Mouse (Mus musculus) liver, embryonic 11.5 days (tissue): ENCODE measurements at regions not wholly inside any gene's neighbourhood (a gene's known extent, or its start where the extent isn't known, plus 50 kb on each side); places are given as distances from the start of the nearest gene placed in this dataset.

Source experiments
- ATAC-seq: fragments of 200-750 bp; cut with Nextera tagmentation; replicated peaks from 2 replicates; pipeline ENCODE4 v1.8.0; 2017; ENCODE audit warnings: moderate number of reproducible peaks, mild to moderate bottlenecking, moderate TSS enrichment, moderate library complexity; ENCODE audit not compliant: low FRiP score
- DNase-seq: peaks from one replicate; pipeline ENCODE4 v3.0.0-alpha.2; 2017; ENCODE audit warnings: low spot score
- H3K27ac ChIP-seq: fragments of 300-500 bp; sonication (generic); 2 replicates; pipeline ENCODE4 v1.5.1; 2014; ENCODE audit warnings: mild to moderate bottlenecking, low read depth, low read length, control low read depth
- H3K27me3 ChIP-seq: fragments of 300-500 bp; sonication (generic); replicated peaks from 2 replicates; pipeline ENCODE4 v1.6.1; 2014; ENCODE audit warnings: low read length, mixed read lengths; ENCODE audit not compliant: control insufficient read depth, insufficient read depth
- H3K36me3 ChIP-seq: fragments of 300-500 bp; sonication (generic); 2 replicates; pipeline ENCODE4 v1.6.1; 2014; ENCODE audit warnings: mild to moderate bottlenecking, low read length, moderate library complexity, mixed read lengths; ENCODE audit not compliant: control insufficient read depth, insufficient read depth
- H3K4me1 ChIP-seq: fragments of 300-500 bp; sonication (generic); replicated peaks from 2 replicates; pipeline ENCODE4 v1.6.1; 2014; ENCODE audit warnings: low read length, mixed read lengths; ENCODE audit not compliant: control insufficient read depth, insufficient read depth
- H3K4me2 ChIP-seq: fragments of 300-500 bp; sonication (generic); 2 replicates; pipeline ENCODE4 v1.6.1; 2014; ENCODE audit warnings: mild to moderate bottlenecking, control low read depth, moderate library complexity
- H3K4me3 ChIP-seq: fragments of 300-500 bp; sonication (generic); 2 replicates; pipeline ENCODE4 v1.5.1; 2014; ENCODE audit warnings: low read depth, low read length, control low read depth
- H3K9ac ChIP-seq: fragments of 300-500 bp; sonication (generic); 2 replicates; pipeline ENCODE4 v1.6.1; 2014; ENCODE audit warnings: low read depth, low read length, control low read depth
- H3K9me3 ChIP-seq: fragments of 300-500 bp; sonication (generic); 2 replicates; pipeline ENCODE4 v1.6.1; 2016; ENCODE audit warnings: low read length, inconsistent platforms, mixed read lengths; ENCODE audit not compliant: control insufficient read depth
- WGBS: fragments of 180-500 bp; shearing (Covaris S2); extraction: QIAGEN DNeasy Blood & Tissue Kit; methylation state at CpG from one replicate; pipeline ENCODE4 v1.1.7; 2014; 5-methylcytosine and 5-hydroxymethylcytosine counted together

DNA sequence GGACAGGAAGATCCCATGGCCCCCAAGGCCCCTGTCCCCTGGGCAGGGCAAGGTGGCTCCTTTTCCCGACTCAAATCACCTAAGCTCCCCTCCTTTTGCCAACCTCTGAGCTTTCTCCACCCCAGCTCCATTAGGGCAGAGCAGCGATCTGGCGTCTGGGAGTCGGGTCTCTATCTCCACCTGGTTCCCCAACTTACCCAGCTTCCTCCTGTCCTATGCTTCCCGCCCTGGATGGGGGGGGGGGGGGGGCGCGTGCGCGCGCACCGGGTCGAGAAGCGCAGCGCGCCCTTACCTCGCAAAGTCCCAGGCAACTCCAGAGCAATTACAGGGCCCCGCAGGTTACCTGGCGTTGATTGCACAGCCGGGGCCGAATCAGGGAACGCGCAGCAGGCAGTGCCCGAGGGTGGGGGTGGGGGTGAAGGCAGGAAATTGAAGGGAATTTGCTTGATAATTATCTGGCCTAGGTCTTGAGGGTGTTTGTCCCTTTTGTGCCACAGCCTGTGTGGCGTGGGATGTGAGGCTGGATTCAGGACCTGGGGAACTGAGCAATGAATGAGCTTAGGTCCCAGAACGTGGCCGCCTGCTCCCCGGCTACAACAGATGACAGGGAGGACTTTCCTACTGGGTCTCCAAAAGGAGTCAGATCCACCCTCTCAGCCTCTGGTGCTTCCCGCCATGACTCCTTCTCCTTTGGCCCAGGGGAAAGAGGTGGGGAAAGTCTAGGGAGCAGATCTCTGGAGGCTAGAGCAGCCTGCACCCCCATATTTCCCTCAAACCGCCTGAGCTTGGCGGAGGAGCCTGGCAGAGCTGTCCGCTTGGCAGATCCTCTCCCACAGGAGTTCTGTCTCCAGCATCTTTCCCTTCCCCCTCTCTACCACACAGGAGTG lies 161.7 kb upstream of the Cadm1 start:
- Histone ChIP-seq H3K27me3 (peaks cover 22% of the 10 kb centered on the region), H3K36me3 (no peaks in the 10 kb centered on the region), H3K9ac (no peak overlapping the region), H3K4me3 (peak overlapping the region; percentile 22), H3K4me2 (peak overlapping the region; percentile 55), H3K9me3 (no peaks in the 10 kb centered on the region), H3K27ac (no peak overlapping the region), H3K4me1 (no peaks in the 10 kb centered on the region)
- no peak for DNase-seq
- 6% methylated on average over 31 of the region's 31 CpGs for WGBS
- ATAC-seq, result no peak

DNA sequence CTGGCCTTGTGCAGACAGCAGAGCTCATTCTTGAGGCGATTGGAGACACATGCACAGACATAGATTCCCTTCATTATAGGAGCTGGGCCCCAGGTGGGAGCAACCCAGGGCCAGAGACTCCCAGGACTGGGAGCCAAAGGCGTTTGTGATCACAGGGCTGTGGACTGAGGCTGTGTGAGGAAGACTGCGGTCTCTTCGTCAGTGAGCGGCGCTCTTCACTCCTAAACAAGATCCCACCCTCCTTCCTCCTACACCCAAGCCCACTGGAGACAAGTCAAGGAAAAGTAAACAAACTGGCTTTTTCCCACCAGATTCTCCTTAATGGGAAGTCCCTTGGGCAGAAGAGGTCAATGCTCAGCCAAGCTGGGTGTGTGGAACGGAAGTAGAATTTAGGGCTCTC lies 157.7 kb upstream of the Cadm1 start:
- WGBS, result 76% methylated on average over 7 of the region's 7 CpGs
- Histone ChIP-seq H3K36me3 (no peaks in the 10 kb centered on the region), H3K4me1 (no peaks in the 10 kb centered on the region), H3K9me3 (0 out of 2 replicates have a peak, but pooled peaks cover 3% of the 10 kb centered on the region), H3K4me3 (no peak overlapping the region), H3K27ac (no peak overlapping the region), H3K27me3 (peaks cover 18% of the 10 kb centered on the region), H3K9ac (no peak overlapping the region), H3K4me2 (no peak overlapping the region)
- DNase-seq (no peak), ATAC-seq (no peak)

DNA sequence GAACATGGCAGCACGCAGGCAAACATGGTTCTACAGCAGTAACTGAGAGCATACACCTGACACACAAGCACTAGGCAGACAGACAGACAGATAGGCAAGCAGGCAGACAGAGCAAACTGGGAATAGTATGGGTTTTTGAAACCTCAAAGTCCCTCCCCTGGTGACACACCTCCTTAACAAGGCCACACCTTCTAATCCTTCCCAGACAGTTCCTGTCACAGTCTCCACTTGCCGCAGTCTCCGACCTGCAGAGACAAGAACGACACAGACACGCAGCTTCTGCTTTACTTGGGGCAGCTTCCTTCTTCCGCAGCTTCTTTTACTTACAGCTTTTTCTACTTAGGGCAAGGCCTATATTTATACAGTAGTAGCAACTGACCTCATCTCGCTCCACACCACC lies 155.9 kb upstream of the Cadm1 start:
- no peak overlapping the region for H3K9ac ChIP-seq
- 0 out of 2 replicates have a peak, but pooled peaks cover 3% of the 10 kb centered on the region for H3K9me3 ChIP-seq
- no peaks in the 10 kb centered on the region for H3K36me3 ChIP-seq
- H3K27ac ChIP-seq, result no peak overlapping the region
- WGBS, result 87% methylated on average over 7 of the region's 7 CpGs
- no peak overlapping the region for H3K4me2 ChIP-seq
- peaks cover 3% of the 10 kb centered on the region; the same call in 1 of the 2 replicates for H3K27me3 ChIP-seq
- DNase-seq, result no peak
- no peak overlapping the region for H3K4me3 ChIP-seq
- no peaks in the 10 kb centered on the region; the same call in 1 of the 2 replicates for H3K4me1 ChIP-seq
- ATAC-seq, result no peak

DNA sequence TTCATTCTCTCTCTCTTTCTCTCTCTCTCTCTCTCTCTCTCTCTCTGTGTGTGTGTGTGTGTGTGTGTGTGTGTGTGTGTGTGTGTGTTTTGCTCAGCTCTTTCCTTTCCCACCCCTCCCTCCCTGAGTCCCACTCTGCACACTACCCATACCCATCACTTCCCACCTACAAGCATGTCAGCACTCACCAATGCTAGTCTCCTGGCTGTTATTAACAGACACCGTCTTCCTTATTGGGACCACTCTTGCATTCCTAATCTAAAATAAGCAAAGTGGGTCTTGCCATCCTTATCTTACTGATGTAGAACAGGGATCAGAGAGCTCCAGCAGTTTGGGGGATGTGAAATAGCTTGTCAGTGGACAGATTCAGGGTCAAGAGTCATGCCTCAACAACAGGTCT lies 153.3 kb upstream of the Cadm1 start:
- Histone ChIP-seq H3K27ac (no peak overlapping the region), H3K36me3 (no peaks in the 10 kb centered on the region), H3K4me1 (no peaks in the 10 kb centered on the region; the same call in 1 of the 2 replicates), H3K4me2 (no peak overlapping the region), H3K27me3 (no peaks in the 10 kb centered on the region), H3K9me3 (0 out of 2 replicates have a peak, but pooled peaks cover 3% of the 10 kb centered on the region), H3K9ac (no peak overlapping the region), H3K4me3 (no peak overlapping the region)
- ATAC-seq (no peak), DNase-seq (no peak)
- 37% methylated on average over 1 of the region's 1 CpGs for WGBS

DNA sequence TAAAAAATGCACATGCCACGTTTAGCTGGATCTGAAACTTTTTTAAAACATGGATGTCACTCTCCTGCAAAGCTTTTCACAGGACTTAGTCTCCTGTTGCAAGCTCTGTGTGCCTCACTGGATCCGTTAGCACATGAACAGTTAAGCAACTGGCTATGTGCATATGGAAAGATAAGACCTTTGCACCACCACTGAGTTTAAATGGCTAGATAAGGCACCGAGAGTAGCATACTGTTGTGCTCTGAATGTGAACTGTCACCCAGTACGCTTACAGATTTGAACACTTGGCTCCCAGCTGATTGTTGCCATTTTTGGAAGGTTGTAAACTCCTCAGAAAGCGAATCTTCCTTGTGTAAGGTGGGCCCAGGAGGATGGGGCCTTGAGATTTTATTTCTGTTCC lies 151.4 kb upstream of the Cadm1 start:
- Histone ChIP-seq H3K4me1 (no peaks in the 10 kb centered on the region; the same call in 1 of the 2 replicates), H3K27ac (no peak overlapping the region), H3K4me2 (no peak overlapping the region), H3K27me3 (no peaks in the 10 kb centered on the region), H3K9me3 (0 out of 2 replicates have a peak, but pooled peaks cover 3% of the 10 kb centered on the region), H3K36me3 (no peaks in the 10 kb centered on the region), H3K9ac (no peak overlapping the region), H3K4me3 (no peak overlapping the region)
- ATAC-seq (no peak), DNase-seq (no peak)
- 51% methylated on average over 5 of the region's 5 CpGs for WGBS

GRCm38 (mm10) chr9:47380361-47380760 lies 149.6 kb upstream of the Cadm1 start:
- Histone ChIP-seq H3K4me3 (no peak overlapping the region), H3K9ac (no peak overlapping the region), H3K27ac (no peak overlapping the region), H3K9me3 (no peaks in the 10 kb centered on the region), H3K4me2 (no peak overlapping the region), H3K27me3 (no peaks in the 10 kb centered on the region), H3K4me1 (no peaks in the 10 kb centered on the region; the same call in 1 of the 2 replicates), H3K36me3 (no peaks in the 10 kb centered on the region)
- 68% methylated on average over 7 of the region's 7 CpGs for WGBS
- no peak for ATAC-seq
- no peak for DNase-seq

- H3K9me3 ChIP-seq, result no peaks in the 10 kb centered on the region
- no peaks in the 10 kb centered on the region for H3K36me3 ChIP-seq
- no peak overlapping the region for H3K27ac ChIP-seq
- DNase-seq, result no peak
- H3K9ac ChIP-seq, result no peak overlapping the region
- H3K4me2 ChIP-seq, result no peak overlapping the region
- 39% methylated on average over 4 of the region's 4 CpGs for WGBS
- 0 out of 2 replicates have a peak, but pooled peaks cover 2% of the 10 kb centered on the region for H3K27me3 ChIP-seq
- no peaks in the 10 kb centered on the region for H3K4me1 ChIP-seq
- no peak for ATAC-seq
- H3K4me3 ChIP-seq, result no peak overlapping the region
Observed at GRCm38 (mm10) chr9:47384185-47384854, 145.7 kb upstream of the Cadm1 start.

DNA sequence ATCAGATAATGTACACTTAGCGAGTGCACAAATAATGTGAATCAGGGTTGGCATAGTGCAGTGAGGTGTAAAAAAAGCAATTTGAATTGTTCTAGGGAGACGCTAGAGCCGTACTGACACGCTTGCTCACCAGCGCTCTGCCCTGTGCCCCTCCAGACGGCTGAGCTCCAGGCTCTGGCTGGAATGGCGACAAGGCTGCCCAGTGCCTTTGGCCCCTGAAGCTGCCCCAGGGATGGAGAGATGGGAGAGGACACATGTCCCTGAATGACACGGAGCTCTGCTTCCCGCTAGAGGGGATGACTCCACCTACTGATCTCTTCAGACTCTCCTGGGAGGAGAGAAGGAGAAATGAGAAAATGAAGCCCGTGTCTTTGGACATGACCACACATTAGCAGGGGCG lies 143.3 kb upstream of the Cadm1 start:
- ATAC-seq, result no peak
- 0 out of 2 replicates have a peak, but pooled peaks cover 2% of the 10 kb centered on the region for H3K27me3 ChIP-seq
- no peaks in the 10 kb centered on the region for H3K4me1 ChIP-seq

More for the DNA sequence above, 143.3 kb upstream of the Cadm1 start:
- Histone ChIP-seq H3K9ac (no peak overlapping the region), H3K4me3 (no peak overlapping the region), H3K9me3 (no peaks in the 10 kb centered on the region), H3K36me3 (no peaks in the 10 kb centered on the region), H3K27ac (no peak overlapping the region), H3K4me2 (no peak overlapping the region)
- DNase-seq, result no peak
- WGBS, result 78% methylated on average over 11 of the region's 11 CpGs
